Mouse (Mus musculus) gastrocnemius, postnatal 14 days (tissue): ENCODE results near the gene Pitpna. TPM values are rescaled to one million over a fixed set of nuclear protein-coding genes. Genes with fewer than 3 reads are reported as not detected.

Experiments used
- DNase-seq: peaks from one replicate; pipeline ENCODE4 v3.0.0; 2021; ENCODE audit warnings: mixed read lengths
- intact Hi-C: fragments of 180-260 bp; cut with DNase I; formaldehyde crosslinking; loops from one replicate; pipeline ENCODE4 v1.15.1; 2025; ENCODE audit warnings: low total_unique reads
- total RNA-seq, 2 experiments: library from RNA; stranded (reverse); gene quantifications; 2 replicates each; pipeline ENCODE4 v1.2.3; 2021

The Pitpna gene
- total RNA-seq, 2 experiments from 2014 or later = 176 to 185 TPM

DNA sequence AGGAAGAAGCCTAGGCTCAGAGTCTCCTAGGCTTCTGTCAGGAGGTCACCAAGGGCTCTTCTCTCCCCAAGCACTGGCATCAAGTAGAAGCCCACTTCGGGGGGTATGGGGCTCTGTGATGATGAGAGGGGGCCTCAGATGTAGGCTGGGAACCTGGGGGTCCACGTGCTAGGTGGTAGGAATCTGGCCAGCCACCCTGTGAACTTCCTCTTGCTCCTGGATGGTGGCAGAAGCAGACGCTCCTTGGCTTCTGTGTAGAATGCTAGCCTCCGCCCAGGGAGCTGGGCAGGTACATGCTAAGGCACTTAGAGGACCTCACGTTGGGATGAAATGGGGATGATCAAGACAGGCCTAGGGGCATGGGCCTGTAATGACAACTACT, 26.5 kb upstream of the Pitpna start:
- intact Hi-C loops = no loop called here
- DNase-seq = no peak

DNA sequence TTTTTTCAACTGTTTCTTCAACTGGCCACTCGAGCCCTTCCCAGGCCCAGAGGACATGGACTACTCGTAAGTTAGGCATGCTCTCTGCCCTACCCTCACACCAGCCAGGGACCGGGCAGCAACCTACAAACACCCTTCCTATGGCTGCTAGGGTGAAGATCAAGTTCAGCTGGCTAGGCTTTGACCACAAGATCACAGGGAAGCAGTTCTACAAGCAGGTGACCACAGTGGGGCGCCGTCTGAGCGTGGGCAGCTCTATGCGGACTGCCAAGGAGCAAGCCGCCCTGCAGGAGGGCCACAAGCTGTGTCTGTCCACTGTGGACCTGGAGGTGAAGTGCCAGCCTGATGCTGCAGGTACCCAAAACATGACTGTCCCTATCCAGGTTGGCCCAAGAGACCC, 25.1 kb upstream of the Pitpna start:
- intact Hi-C loops = no loop called here

GRCm38 (mm10) chr11:75563851-75564548, 23.9 kb upstream of the Pitpna start:
- intact Hi-C loops = no loop called here

More for the DNA sequence above, 25.1 kb upstream of the Pitpna start:
- peak; percentile 32 for DNase-seq

GRCm38 (mm10) chr11:75565849-75566248, 22.0 kb upstream of the Pitpna start:
- DNase-seq = peak; percentile 84
- intact Hi-C loops = no loop called here

More at GRCm38 (mm10) chr11:75563851-75564548, 23.9 kb upstream of the Pitpna start:
- peak; percentile 31 for DNase-seq

- no peak for DNase-seq
- intact Hi-C loops = no loop called here
These were observed 21.4 kb upstream of the Pitpna start for GRCm38 (mm10) chr11:75566276-75567196.

DNA sequence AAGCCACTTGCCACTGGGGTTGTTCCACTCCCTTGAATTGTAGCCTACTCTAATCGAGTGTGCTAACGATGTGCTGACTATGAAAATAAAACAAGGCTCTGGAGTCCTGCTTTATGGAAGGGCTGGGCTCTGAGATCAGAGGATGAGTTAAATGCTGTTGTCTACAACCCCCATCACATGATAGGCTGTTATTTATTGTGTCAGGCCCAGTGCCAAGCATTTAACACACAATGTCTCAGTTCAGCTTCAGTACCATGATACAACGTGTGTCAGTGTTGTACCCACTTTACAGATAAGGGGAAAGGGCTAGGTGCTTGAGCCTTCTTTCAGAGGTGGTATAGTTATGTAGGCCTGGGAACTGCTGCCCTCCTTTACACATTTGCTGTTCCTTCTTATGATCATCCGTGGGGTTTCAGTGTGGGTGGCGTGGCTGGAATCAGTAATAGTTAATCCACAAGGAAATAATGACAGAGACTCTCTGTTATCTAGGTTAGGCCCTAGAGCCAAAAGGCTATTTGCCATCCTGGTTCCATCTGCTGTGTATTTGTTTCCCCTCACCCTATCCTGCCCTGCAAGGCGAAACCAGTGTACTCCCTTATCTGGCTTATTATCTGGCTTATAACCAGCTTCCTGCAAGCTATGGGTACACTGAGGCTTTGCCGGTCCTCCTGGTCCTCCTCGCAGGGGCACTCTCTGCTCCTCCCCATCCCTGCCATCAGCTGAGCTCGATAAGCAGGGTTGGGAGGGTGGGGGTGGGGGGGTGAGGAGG, 20.4 kb upstream of the Pitpna start:
- no peak for DNase-seq
- intact Hi-C loops = no loop called here

DNA sequence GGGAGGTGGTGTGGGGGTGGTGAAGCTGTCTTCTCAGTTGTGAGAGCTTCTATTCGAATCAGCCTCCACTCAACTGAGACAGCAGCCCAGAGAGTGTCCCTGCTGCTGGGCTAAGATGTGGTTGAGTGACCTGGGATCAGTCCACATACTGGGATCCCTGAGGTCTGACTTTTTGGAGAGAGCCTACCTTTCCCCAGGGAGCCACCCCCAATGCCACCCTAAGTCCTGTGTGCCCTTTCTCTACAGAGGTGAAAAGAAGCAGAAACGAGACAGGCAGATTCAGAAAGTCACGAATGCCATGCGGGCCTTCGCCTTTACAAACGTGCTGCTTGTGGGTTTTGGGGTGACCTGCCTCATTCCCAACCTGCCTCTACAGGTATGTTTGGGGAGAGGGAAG, 19.8 kb upstream of the Pitpna start:
- intact Hi-C loops = no loop called here
- no peak for DNase-seq

DNA sequence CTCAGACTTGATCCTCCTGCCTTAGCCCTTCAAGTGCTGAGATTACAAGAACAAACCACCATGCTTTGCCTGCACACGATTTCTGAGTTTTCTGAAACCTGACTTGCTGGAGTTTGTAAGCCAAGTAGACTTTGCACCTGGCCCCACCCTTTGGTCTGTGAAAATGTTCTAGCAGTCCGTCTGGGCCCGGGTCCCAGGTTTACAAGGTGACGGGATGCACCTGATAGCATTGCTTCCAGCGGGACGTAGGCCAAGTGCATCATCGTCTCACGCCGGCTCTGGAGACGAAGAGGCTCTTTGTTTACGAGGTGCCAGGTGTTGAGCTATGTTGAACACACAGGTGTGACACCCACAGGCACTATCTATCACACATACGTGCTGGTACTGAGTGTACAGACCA, 18.9 kb upstream of the Pitpna start:
- no peak for DNase-seq
- intact Hi-C loops = no loop called here

GRCm38 (mm10) chr11:75570375-75571125, 17.3 kb upstream of the Pitpna start:
- intact Hi-C loops = no loop called here
- no peak for DNase-seq

DNA sequence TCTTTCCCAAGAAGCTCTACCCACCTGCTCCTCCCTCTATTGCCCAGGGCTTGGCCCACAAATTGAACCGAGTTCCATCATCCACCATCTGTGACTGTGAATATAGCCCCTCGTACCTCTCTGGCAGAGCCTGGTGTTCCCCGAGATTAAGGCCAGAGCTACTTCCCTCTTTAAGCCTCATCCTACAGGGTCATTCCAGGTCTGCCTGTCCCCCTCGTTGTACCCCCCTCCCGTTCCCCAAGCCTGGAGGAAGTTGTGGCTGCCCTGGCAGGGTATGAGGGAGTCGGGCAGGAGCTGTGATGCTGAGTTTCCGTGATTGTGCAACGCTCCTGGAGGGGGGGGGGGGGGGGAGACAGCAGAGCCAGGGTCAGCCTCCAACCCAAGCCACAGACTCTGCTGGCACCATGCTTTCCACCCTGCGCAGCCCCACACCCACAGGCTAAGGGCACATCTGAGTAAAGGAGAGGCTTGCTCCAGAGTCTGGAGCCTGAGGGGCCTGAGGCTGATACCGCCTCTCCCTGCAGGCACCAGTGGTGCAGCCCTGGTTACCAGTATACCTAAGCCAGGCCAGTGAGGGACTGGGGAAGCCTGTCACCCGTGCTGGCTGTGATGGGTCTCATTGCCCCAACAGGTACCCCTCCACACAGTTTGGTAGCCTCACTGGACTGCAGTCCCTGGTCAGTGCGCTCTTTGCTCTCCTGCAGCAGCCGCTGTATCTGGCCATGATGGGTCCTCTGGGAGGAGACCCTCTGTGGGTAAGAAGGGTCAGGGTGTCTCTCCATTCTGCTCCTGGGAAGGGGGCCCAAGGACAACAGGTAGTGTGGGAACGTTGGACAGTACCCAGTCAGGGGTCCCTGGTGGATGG, 16.5 kb upstream of the Pitpna start:
- DNase-seq = peak; percentile 49
- intact Hi-C loops = no loop called here

- intact Hi-C loops = loop anchor here (2.0 kb wide), 1 partner anchor 36 kb away; no protein-coding TSS in a partner anchor
- DNase-seq = no peak
These were observed 15.6 kb upstream of the Pitpna start for GRCm38 (mm10) chr11:75572301-75572791.

DNA sequence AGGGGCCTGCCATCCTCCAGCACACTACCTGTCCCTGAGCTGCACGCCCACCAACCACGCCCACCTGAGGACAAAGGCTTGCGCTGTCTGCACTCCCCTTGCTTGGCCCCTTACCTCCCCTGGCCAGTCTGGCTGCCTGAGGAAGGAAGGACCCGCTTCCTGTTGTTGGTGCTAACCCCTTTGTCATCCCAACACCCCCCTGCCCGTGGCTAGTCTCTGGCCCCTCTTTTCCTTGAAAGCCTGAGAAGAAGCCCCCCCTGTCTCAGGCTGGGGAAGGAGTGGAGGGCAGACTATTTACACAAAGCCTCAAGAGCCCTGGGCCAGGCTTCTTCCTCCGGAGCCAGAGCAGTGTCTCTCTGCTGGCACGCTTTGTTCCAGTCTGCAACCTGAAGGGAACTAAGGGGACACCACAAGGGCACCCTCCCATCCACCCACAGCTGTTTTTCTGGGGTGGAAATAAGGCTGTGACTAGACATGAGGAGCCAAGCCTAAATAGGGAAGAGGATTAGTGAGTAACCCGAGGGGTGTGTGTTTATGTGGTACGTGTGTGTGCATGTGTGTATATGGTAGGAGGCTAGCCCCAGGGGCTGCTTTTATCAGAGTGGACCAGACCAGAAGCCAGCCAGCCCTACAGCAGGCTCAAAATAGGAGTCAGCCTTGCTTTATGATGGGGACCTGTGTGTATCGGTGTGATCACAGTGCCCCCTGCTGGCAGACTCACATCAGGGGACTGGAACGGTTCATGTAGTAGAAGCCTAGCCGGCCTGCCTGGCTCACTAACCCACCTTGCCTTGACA, 14.8 kb upstream of the Pitpna start:
- DNase-seq = peak; percentile 93
- intact Hi-C loops = loop anchor here (2.0 kb wide), 1 partner anchor 36 kb away; no protein-coding TSS in a partner anchor

- DNase-seq = no peak
- intact Hi-C loops = loop anchor here (2.0 kb wide), 1 partner anchor 46 kb away; no protein-coding TSS in a partner anchor
These were observed 13.3 kb upstream of the Pitpna start for GRCm38 (mm10) chr11:75574378-75575123.

GRCm38 (mm10) chr11:75575560-75576123, 12.3 kb upstream of the Pitpna start:
- intact Hi-C loops = loop anchor here (2.0 kb wide), 1 partner anchor 47 kb away; no protein-coding TSS in a partner anchor
- DNase-seq = no peak

- no peak for DNase-seq
- intact Hi-C loops = no loop called here
These were observed 9.3 kb upstream of the Pitpna start for GRCm38 (mm10) chr11:75578609-75579008.

GRCm38 (mm10) chr11:75581495-75582149, 6.3 kb upstream of the Pitpna start:
- no peak for DNase-seq
- intact Hi-C loops = no loop called here
